Mouse (Mus musculus): ENCODE results near the gene Gm5089.

DNA sequence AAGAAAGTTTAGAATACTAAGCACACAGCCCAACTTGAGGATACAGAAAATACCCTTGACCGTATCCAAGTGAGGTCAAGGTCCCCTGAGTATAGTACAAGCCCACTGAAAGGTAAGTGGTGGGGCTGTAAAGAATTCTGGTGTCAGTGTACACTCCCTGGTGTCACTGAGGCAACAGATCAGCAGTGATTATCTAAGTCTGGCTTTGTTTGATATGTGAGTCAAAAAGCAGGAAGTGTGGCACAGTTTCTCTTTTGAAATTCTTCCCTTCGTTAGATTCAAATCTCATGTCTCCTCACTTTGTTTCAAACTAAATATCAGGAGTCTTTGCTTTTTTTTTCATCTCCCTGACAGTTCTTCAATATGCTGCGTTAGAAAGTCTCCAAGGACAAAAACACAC, 18.4 kb downstream of the Gm5089 start:
- TF ChIP-seq GATA1 (IDR thresholded peaks at IDR 0.05; ENCODE audit: low read length), result no peak
- TF ChIP-seq TAL1 (IDR thresholded peaks at IDR 0.05; ENCODE audit: low read length), result no peak

All from erythroblast, embryonic 14.5 days (primary cell).